Mouse (Mus musculus) forebrain, embryonic 10.5 days (tissue): ENCODE data around the gene Myo9a. TPM values are rescaled to one million over a fixed set of nuclear protein-coding genes. Genes with fewer than 3 reads are reported as not detected.
"Not testable (repeated sequence)": the region's sequence is repeated elsewhere in the genome, so short reads cannot be mapped to it uniquely, and the experiment has no call there.

Source experiments
- DNase-seq: peaks from one replicate; pipeline ENCODE4 v3.0.0-alpha.2; 2017; ENCODE audit warnings: low spot score; ENCODE audit errors: extremely low spot score
- H3K27ac ChIP-seq: fragments of 300-500 bp; sonication (generic); 2 replicates; pipeline ENCODE4 v1.5.1; 2016; ENCODE audit warnings: mild to moderate bottlenecking
- H3K27me3 ChIP-seq: fragments of 300-500 bp; sonication (generic); 2 replicates; pipeline ENCODE4 v1.6.1; 2016; ENCODE audit warnings: mild to moderate bottlenecking; ENCODE audit not compliant: poor library complexity, severe bottlenecking
- H3K36me3 ChIP-seq: fragments of 300-500 bp; sonication (generic); replicated peaks from 2 replicates; pipeline ENCODE4 v1.6.1; 2016; ENCODE audit warnings: mild to moderate bottlenecking, moderate library complexity
- H3K4me1 ChIP-seq: fragments of 300-500 bp; sonication (generic); 2 replicates; pipeline ENCODE4 v1.6.1; 2016
- H3K4me3 ChIP-seq: fragments of 300-500 bp; sonication (generic); 2 replicates; pipeline ENCODE4 v1.5.1; 2016; ENCODE audit warnings: mild to moderate bottlenecking, moderate library complexity
- H3K9me3 ChIP-seq: fragments of 300-500 bp; sonication (generic); 2 replicates; pipeline ENCODE4 v1.6.1; 2016; ENCODE audit warnings: mild to moderate bottlenecking, moderate library complexity
- WGBS: fragments of 180-500 bp; shearing (Covaris S2); methylation state at CpG from one replicate; pipeline ENCODE4 v1.1.7; 2016; 5-methylcytosine and 5-hydroxymethylcytosine counted together
- polyA plus RNA-seq: library from polyadenylated mRNA; unstranded; fragments of >200 nt; fragmentation: Nextera tagmentation; extraction: Ambion mirVana; gene quantifications from 2 replicates; pipeline ENCODE4 v1.2.1, GENCODE M21; 2016

Gene Myo9a
- polyA plus RNA-seq, 1 experiment from 2014 or later = 11.4 TPM

DNA sequence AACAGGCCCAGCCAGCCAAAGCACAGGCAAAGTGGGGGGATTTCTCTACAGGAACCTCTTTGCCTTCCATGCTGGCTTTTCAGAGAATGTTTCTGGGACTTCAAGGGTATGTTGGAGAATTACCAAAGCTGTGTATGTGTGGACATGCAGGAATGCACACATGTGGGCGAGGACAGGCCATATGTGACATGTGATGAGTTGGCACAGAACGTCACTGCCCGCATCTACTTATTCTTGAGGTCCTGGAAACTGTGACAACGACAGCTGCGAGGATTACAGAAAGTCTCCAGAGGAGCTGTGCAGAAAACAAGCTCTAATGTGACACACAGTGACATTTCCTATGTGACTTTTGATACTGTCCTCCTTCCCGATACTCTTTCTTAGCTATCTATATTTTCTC is 205.0 kb downstream of the Myo9a start:
- H3K4me3 ChIP-seq = no peak overlapping the region
- DNase-seq = no peak
- 90% methylated on average over 6 of the region's 6 CpGs for WGBS

DNA sequence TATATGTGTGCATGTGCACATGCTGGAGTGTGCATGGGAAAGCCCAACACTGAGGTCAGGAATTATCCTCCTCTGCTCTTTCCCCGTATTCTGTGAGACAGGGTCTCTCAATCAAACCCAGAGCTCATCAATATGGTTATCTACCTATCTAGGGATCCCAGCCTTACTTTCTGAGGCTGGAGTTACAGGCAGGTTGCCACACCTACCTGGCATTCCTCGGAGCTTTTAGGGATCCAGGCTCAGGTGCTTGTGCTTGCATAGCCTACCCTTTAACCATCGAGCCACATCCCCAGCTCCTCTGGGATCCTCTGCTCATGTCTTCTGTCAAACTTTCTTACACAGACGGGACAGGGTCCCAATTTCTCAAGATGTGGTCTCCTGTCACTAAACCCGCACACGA is 205.8 kb downstream of the Myo9a start:
- no peak overlapping the region for H3K27ac ChIP-seq
- no peaks in the 10 kb centered on the region for H3K9me3 ChIP-seq
- H3K4me3 ChIP-seq = peak overlapping the region; percentile 22; the same call in 1 of the 2 replicates
- peaks cover 37% of the 10 kb centered on the region for H3K4me1 ChIP-seq
- H3K27me3 ChIP-seq = no peaks in the 10 kb centered on the region
- H3K36me3 ChIP-seq = no peaks in the 10 kb centered on the region
- WGBS = 45% methylated on average over 6 of the region's 6 CpGs
- DNase-seq = no peak

More for the DNA sequence above, 205.0 kb downstream of the Myo9a start:
- H3K36me3 ChIP-seq = no peaks in the 10 kb centered on the region
- no peaks in the 10 kb centered on the region for H3K27me3 ChIP-seq
- no peak overlapping the region for H3K27ac ChIP-seq
- peaks cover 30% of the 10 kb centered on the region for H3K4me1 ChIP-seq
- H3K9me3 ChIP-seq = no peaks in the 10 kb centered on the region

DNA sequence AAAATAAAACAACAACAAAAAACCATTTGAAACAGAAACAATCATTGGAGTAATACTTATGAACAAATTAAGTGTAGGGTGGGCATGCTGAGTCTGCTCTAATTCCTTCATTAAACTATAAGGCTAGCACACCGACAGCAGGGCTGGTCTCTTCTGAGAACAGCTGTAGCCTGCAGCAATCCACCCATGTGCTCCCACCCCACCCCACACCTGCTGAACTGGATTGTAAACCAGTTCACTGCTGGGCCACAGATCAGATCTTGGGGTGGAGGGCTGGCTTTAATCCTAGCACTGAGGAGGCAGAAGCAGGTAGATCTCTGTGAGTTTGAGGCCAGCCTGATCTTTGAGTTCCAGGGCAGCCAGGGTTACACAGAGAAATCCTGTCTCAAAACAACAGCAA is 207.4 kb downstream of the Myo9a start:
- not testable (repeated sequence) for H3K4me3 ChIP-seq, H3K27ac ChIP-seq, H3K9me3 ChIP-seq, DNase-seq, H3K36me3 ChIP-seq, H3K27me3 ChIP-seq
- peaks cover 31% of the 10 kb centered on the region for H3K4me1 ChIP-seq
- WGBS = 75% methylated on average over 1 of the region's 1 CpGs

DNA sequence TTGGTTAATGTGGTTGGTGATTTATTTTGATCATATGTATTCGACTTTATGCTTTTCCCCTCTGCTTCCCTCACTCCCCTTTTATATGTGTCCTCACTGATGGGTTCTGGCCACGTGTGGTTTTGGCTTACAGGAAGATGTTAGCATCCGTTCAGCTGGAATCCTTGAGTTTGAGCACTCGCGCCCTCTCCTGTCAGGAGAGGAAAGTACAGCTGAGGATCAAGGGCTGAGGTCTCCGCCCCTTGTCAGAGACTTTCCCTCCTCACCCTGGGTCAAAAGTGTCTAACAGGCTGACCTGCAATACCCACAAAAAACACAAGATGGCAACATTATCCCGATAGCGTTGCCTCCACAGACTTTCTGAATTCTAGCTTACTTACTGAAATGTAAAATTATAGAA is 208.6 kb downstream of the Myo9a start:
- peaks cover 3% of the 10 kb centered on the region; the same call in 1 of the 2 replicates for H3K27me3 ChIP-seq
- H3K27ac ChIP-seq = no peak overlapping the region
- DNase-seq = peak; percentile 86
- no peak overlapping the region for H3K4me3 ChIP-seq
- H3K4me1 ChIP-seq = peaks cover 26% of the 10 kb centered on the region
- WGBS = 3% methylated on average over 8 of the region's 8 CpGs
- H3K9me3 ChIP-seq = no peaks in the 10 kb centered on the region
- no peaks in the 10 kb centered on the region for H3K36me3 ChIP-seq

DNA sequence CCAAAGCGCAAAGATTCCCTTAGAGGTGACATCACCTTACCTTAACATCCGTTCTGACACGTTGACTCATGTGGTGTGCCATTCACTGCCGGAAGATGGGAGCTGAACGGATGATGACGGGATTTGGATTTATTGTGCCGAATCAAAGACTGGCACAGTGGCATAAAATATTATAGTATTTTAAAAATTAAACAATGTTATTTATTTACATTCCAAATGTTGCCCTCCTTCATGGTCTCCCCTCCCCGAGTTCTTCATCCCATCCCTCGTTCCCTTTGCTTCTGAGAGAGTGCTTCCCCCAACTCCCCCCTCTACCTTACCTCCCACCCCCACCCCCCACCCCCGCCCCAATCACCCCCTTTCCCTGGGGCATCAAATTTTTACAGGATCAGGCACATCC is 209.9 kb downstream of the Myo9a start, which contains the start of gene Nr2e3:
Gene Nr2e3 (minus strand): TSS at position 101 of the 400 bp plus-strand sequence.
- H3K4me1 ChIP-seq = peaks cover 26% of the 10 kb centered on the region
- 87% methylated on average over 10 of the region's 10 CpGs for WGBS
- no peak within 1 kb of the TSS for H3K4me3 ChIP-seq
- H3K27ac ChIP-seq = no peak within 1 kb of the TSS
- no peak for DNase-seq
- peaks cover 3% of the 10 kb centered on the region; the same call in 1 of the 2 replicates for H3K27me3 ChIP-seq
- no peaks in the 10 kb centered on the region for H3K36me3 ChIP-seq
- H3K9me3 ChIP-seq = no peaks in the 10 kb centered on the region

DNA sequence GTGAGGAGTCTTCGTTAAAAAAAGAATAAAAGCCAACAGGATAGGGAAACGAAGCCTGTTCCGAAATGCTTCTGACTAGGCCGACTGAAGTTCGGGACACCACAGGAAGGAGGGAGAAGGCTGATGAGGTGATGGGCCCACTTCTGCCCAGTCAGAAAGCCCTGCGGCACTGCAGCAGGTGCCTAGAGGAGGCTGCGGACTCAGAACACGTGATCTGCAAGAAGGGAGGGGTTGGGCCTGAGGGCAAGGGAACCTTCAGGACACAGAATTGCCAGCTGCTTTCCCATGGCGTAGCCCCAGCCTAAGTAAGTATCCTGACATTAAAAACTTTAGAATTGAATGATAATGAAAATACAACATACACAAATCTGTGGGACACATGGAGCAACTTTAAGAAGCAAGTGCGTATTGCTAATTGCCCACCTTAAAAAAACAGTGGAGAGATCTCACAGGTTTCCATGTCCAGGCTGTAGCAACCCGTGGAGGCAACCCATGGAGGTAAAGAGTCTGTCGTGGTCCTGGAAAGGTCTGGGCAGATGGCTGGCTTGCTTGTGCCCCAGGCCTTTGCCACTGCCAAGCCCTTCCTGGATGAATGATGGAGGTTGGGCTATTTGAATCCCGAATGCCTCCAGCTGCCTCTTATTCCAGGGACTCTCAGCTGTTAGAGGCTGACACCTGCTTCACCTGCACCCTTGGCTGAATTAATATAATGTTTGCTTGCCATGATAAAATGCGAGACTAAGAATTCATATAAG is 210.7 kb downstream of the Myo9a start:
- no peak for DNase-seq
- peaks cover 18% of the 10 kb centered on the region for H3K4me1 ChIP-seq
- H3K36me3 ChIP-seq = no peaks in the 10 kb centered on the region
- no peak overlapping the region for H3K4me3 ChIP-seq
- peaks cover 3% of the 10 kb centered on the region; the same call in 1 of the 2 replicates for H3K27me3 ChIP-seq
- H3K9me3 ChIP-seq = no peaks in the 10 kb centered on the region
- 60% methylated on average over 14 of the region's 14 CpGs for WGBS
- H3K27ac ChIP-seq = no peak overlapping the region

DNA sequence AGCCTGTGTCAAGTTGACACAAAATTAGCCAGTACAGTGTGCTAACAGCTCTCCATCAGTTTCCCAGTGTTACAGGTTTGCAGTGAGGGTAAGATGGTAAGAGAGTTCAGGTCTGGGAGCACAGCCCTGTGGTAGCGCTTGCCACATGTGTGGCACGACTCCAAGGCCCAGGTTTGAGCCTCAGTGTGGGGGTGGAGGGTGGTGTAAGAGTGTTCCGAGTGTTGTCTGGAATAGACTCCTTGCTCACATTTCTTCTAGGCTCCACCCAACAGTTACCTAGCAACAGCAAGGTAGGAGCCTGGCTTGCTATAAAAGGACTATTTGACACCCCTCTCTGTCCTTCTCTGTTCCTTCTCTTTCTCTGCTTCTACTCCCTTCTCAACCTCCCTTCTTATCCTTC is 213.7 kb downstream of the Myo9a start:
- Histone ChIP-seq H3K4me3 (no peak overlapping the region), H3K27me3 (peaks cover 3% of the 10 kb centered on the region; the same call in 1 of the 2 replicates), H3K27ac (no peak overlapping the region), H3K4me1 (peaks cover 14% of the 10 kb centered on the region; the same call in 1 of the 2 replicates), H3K36me3 (no peaks in the 10 kb centered on the region), H3K9me3 (no peaks in the 10 kb centered on the region)
- DNase-seq = no peak
- WGBS = 75% methylated on average over 3 of the region's 3 CpGs

DNA sequence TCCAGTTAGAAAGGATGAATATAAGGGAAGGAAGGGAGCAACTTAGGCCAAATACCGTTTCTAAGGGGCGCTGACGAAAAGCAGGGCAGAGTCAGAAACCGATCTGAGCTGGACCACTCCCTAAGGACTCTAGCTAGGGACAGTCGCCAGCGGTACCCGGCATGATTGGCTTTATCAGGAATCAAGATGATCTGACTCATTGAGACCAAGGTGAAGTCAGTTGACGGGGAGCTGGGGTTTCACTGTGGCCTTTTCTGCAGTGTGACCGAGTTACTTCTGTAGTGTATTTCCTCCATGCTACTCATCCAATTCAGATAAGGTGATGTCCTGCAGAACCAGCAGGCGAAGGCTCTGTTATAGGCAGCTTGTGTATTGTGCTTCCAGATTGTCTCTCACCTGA is 214.3 kb downstream of the Myo9a start:
- Histone ChIP-seq H3K4me3 (no peak overlapping the region), H3K27me3 (peaks cover 3% of the 10 kb centered on the region; the same call in 1 of the 2 replicates)
- 91% methylated on average over 10 of the region's 10 CpGs for WGBS

DNA sequence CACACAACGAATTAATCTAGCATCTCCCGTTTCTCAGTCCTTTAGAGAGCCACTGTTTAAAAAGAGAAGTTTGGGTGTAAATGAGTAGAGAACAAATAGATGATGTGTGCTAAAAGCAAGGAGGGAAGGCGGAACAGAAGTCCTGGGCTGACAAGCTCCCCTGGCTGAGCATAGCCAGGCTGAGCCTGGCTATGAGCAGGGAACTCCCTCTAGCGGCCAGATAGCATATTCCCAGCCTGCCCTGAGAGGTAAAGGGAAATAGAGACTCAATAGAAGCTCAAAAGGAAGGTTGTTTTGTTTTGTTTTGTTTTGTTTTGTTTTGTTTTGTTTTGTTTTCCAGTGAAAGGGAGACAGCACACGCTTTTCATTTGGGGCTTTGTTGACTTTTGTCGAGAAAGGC is 218.7 kb downstream of the Myo9a start:
- 32% methylated on average over 6 of the region's 6 CpGs for WGBS

More for the DNA sequence above, 214.3 kb downstream of the Myo9a start:
- no peak overlapping the region for H3K27ac ChIP-seq
- no peaks in the 10 kb centered on the region for H3K9me3 ChIP-seq
- no peak for DNase-seq
- H3K36me3 ChIP-seq = no peaks in the 10 kb centered on the region
- H3K4me1 ChIP-seq = peaks cover 14% of the 10 kb centered on the region; the same call in 1 of the 2 replicates

DNA sequence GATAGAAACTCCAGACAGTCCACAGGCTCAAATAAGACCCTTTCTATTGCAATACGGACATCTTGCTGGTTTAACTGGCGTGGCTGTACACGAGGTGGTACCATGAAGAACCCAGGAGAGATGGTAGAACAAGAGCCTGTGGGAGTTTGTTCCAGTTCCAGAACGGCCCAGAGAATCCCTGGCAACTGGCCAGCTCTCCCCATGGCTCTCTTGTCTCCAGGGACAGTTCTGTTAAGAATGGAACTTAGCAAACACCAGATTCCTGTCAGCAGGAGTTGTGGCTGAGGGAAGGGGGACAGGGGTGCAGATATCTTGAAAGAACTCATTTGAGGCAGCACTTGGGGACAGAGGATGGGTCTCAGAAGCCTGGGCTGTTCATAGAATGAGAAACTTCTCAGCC is 220.6 kb downstream of the Myo9a start:
- no peaks in the 10 kb centered on the region for H3K27me3 ChIP-seq
- no peak overlapping the region for H3K27ac ChIP-seq
- no peaks in the 10 kb centered on the region for H3K9me3 ChIP-seq
- DNase-seq = no peak
- no peak overlapping the region for H3K4me3 ChIP-seq
- no peaks in the 10 kb centered on the region for H3K36me3 ChIP-seq
- no peaks in the 10 kb centered on the region for H3K4me1 ChIP-seq
- 80% methylated on average over 4 of the region's 4 CpGs for WGBS

More for the DNA sequence above, 218.7 kb downstream of the Myo9a start:
- no peaks in the 10 kb centered on the region for H3K36me3 ChIP-seq
- H3K27me3 ChIP-seq = no peaks in the 10 kb centered on the region
- H3K4me3 ChIP-seq = no peak overlapping the region
- no peaks in the 10 kb centered on the region for H3K9me3 ChIP-seq
- peak; percentile 52 for DNase-seq
- peaks cover 3% of the 10 kb centered on the region; the same call in 1 of the 2 replicates for H3K4me1 ChIP-seq
- no peak overlapping the region for H3K27ac ChIP-seq

Other genes starting within 250 kb of the Myo9a start
- 41.8 and 42.9 TPM in 2 replicates for gene Hexa, start 211.4 kb upstream of the Myo9a start, polyA plus RNA-seq
- not detected in 2 replicates for gene Tmem202, start 211.0 kb upstream of the Myo9a start, polyA plus RNA-seq
- gene Celf6, start 173.0 kb upstream of the Myo9a start, polyA plus RNA-seq = 1.3 and 3.1 TPM in 2 replicates
- 34.1 and 41.6 TPM in 2 replicates for gene Parp6, start 133.6 kb upstream of the Myo9a start, polyA plus RNA-seq
- 3,207 and 3,346 TPM in 2 replicates for gene Pkm, start 94.5 kb upstream of the Myo9a start, polyA plus RNA-seq
- gene Gramd2, start 70.8 kb upstream of the Myo9a start, polyA plus RNA-seq = 0.22 and 0.46 TPM in 2 replicates
- gene Senp8, start 186 bp upstream of the Myo9a start, polyA plus RNA-seq = 16.1 and 20.7 TPM in 2 replicates
- gene Nr2e3, start 209.8 kb downstream of the Myo9a start, polyA plus RNA-seq = not detected in 2 replicates